Mouse (Mus musculus) layer of hippocampus, adult 2 months (tissue): ENCODE measurements around the gene Olfr1014. TPM values are rescaled to one million over a fixed set of nuclear protein-coding genes. Genes with fewer than 3 reads are reported as not detected.
A peak's percentile ranks its signal among the peaks of the same experiment; 100 is the strongest.

ENCODE experiments used
- DNase-seq, 2 experiments: peaks; one replicate each; pipeline ENCODE4 v3.0.0; 2022; ENCODE audit warnings: low spot score in 2 of 2
- H3K27ac ChIP-seq: fragments of 200-600 bp; 2 replicates; pipeline ENCODE4 v1.8.1; 2022
- H3K4me3 ChIP-seq: fragments of 200-600 bp; 2 replicates; pipeline ENCODE4 v1.8.1; 2022; ENCODE audit warnings: mild to moderate bottlenecking
- CTCF ChIP-seq: fragments of 200-600 bp; conservative IDR thresholded peaks from 2 replicates; pipeline ENCODE4 v1.8.1; 2022; ENCODE audit warnings: antibody characterized with exemption, mild to moderate bottlenecking, moderate library complexity
- long read RNA-seq, 2 experiments: library from polyadenylated mRNA; stranded (forward); transcript quantifications; one replicate each; pipeline ENCODE4 v2.0.0; 2021; ENCODE audit warnings: borderline mapping rate in 2 of 2
- total RNA-seq, 2 experiments: library from RNA; stranded (reverse); gene quantifications; 2 replicates each; pipeline ENCODE4 v1.2.3; 2021

The Olfr1014 gene
- total RNA-seq = not detected
- long read RNA-seq, experiment 1 = 0 reads
- long read RNA-seq, experiment 2 = 0 reads

GRCm38 (mm10) chr2:85772413-85772812 lies at the start of gene Olfr1014:
Olfr1014 (plus strand) TSS chr2:85772713.
- no peak for TF ChIP-seq CTCF
- H3K27ac ChIP-seq = no peak within 1 kb of the TSS
- no peak within 1 kb of the TSS for H3K4me3 ChIP-seq
- DNase-seq = no peak

- no peak overlapping the region for H3K4me3 ChIP-seq
- peak; percentile 90 for TF ChIP-seq CTCF
- H3K27ac ChIP-seq = no peak overlapping the region
- DNase-seq = peak in 1 of 2 experiments; percentile 32
These were observed 46.7 kb upstream of the Olfr1014 start for GRCm38 (mm10) chr2:85725793-85726192.

GRCm38 (mm10) chr2:85753822-85754221 lies 18.7 kb upstream of the Olfr1014 start:
- no peak for TF ChIP-seq CTCF
- Histone ChIP-seq H3K27ac (no peak overlapping the region), H3K4me3 (no peak overlapping the region)
- no peak for DNase-seq

- H3K27ac ChIP-seq = no peak within 1 kb of the TSS
- no peak for DNase-seq
- no peak for TF ChIP-seq CTCF
- no peak within 1 kb of the TSS for H3K4me3 ChIP-seq
These were observed 9.8 kb upstream of the Olfr1014 start, which contains the start of gene Olfr1012 for GRCm38 (mm10) chr2:85762666-85763065. Olfr1012 (minus strand) TSS chr2:85762766.

GRCm38 (mm10) chr2:85766798-85767197 lies 5.7 kb upstream of the Olfr1014 start, which contains the start of gene Olfr1013:
Olfr1013 (plus strand) TSS chr2:85767098.
- H3K27ac ChIP-seq = no peak within 1 kb of the TSS
- DNase-seq = no peak
- TF ChIP-seq CTCF = no peak
- H3K4me3 ChIP-seq = no peak within 1 kb of the TSS

- DNase-seq = no peak
- no peak within 1 kb of the TSS for H3K4me3 ChIP-seq
- no peak for TF ChIP-seq CTCF
- H3K27ac ChIP-seq = no peak within 1 kb of the TSS
These were observed 9.2 kb downstream of the Olfr1014 start, which contains the start of gene Olfr1015 for GRCm38 (mm10) chr2:85781717-85782116. Olfr1015 (plus strand) TSS chr2:85782017.

GRCm38 (mm10) chr2:85792331-85792730 lies 19.8 kb downstream of the Olfr1014 start:
- no peak for DNase-seq
- H3K27ac ChIP-seq = no peak overlapping the region
- no peak for TF ChIP-seq CTCF
- no peak overlapping the region for H3K4me3 ChIP-seq

GRCm38 (mm10) chr2:85802444-85802843 lies 29.9 kb downstream of the Olfr1014 start, which contains the start of gene Olfr1016:
Olfr1016 (minus strand) TSS chr2:85802544.
- no peak within 1 kb of the TSS for H3K4me3 ChIP-seq
- H3K27ac ChIP-seq = no peak within 1 kb of the TSS
- TF ChIP-seq CTCF = no peak
- no peak for DNase-seq

GRCm38 (mm10) chr2:85804501-85804900 lies 32.0 kb downstream of the Olfr1014 start:
- Histone ChIP-seq H3K27ac (no peak overlapping the region), H3K4me3 (no peak overlapping the region)
- DNase-seq = no peak
- TF ChIP-seq CTCF = no peak

GRCm38 (mm10) chr2:85818179-85818578 lies 45.7 kb downstream of the Olfr1014 start, which contains the start of gene Olfr1018:
Olfr1018 (plus strand) TSS chr2:85818479.
- Histone ChIP-seq H3K27ac (no peak within 1 kb of the TSS), H3K4me3 (no peak within 1 kb of the TSS)
- DNase-seq = no peak
- TF ChIP-seq CTCF = no peak

Other genes with a start within 250 kb of the Olfr1014 start
- not detected for gene Olfr996, start 193.5 kb upstream of the Olfr1014 start, total RNA-seq
- gene Olfr998, start 183.8 kb upstream of the Olfr1014 start, total RNA-seq = not detected
- not detected for gene Olfr1000, start 160.8 kb upstream of the Olfr1014 start, total RNA-seq
- not detected for gene Olfr1002, start 122.0 kb upstream of the Olfr1014 start, total RNA-seq
- gene Olfr154, start 108.3 kb upstream of the Olfr1014 start, total RNA-seq = not detected
- gene Olfr1006, start 93.9 kb upstream of the Olfr1014 start, total RNA-seq = not detected
- not detected for gene Olfr1008, start 83.3 kb upstream of the Olfr1014 start, total RNA-seq
- not detected for gene Olfr1009, start 57.3 kb upstream of the Olfr1014 start, total RNA-seq
- not detected for gene Olfr1012, start 9.9 kb upstream of the Olfr1014 start, total RNA-seq
- gene Olfr1013, start 5.6 kb upstream of the Olfr1014 start, total RNA-seq = not detected
- gene Olfr1015, start 9.3 kb downstream of the Olfr1014 start, total RNA-seq = not detected
- gene Olfr1016, start 29.8 kb downstream of the Olfr1014 start, total RNA-seq = not detected
- not detected for gene Olfr1018, start 45.8 kb downstream of the Olfr1014 start, total RNA-seq
- gene Olfr1019, start 72.8 kb downstream of the Olfr1014 start, total RNA-seq = not detected
- gene Olfr1020, start 74.3 kb downstream of the Olfr1014 start, total RNA-seq = not detected
- not detected for gene Olfr1022, start 95.9 kb downstream of the Olfr1014 start, total RNA-seq
- not detected for gene Olfr1023, start 112.9 kb downstream of the Olfr1014 start, total RNA-seq
- not detected for gene Olfr1024, start 132.3 kb downstream of the Olfr1014 start, total RNA-seq
- gene Olfr1025-ps1, start 142.5 kb downstream of the Olfr1014 start, total RNA-seq = not detected
- gene Olfr1026, start 148.8 kb downstream of the Olfr1014 start, total RNA-seq = not detected
- gene Olfr1028, start 177.7 kb downstream of the Olfr1014 start, total RNA-seq = under 1 TPM in 1 of 2 experiments, not detected in 1; 0.10 TPM
- gene Olfr1029, start 201.2 kb downstream of the Olfr1014 start, total RNA-seq = not detected
- gene Olfr1030, start 206.6 kb downstream of the Olfr1014 start, total RNA-seq = not detected
- gene Olfr1031, start 217.6 kb downstream of the Olfr1014 start, total RNA-seq = not detected
- gene Olfr1032, start 232.8 kb downstream of the Olfr1014 start, total RNA-seq = not detected
- not detected for gene Olfr1033, start 247.9 kb downstream of the Olfr1014 start, total RNA-seq